Mouse (Mus musculus) forebrain, embryonic 11.5 days (tissue): ENCODE results near the gene Zfp281. TPM values are rescaled to one million over a fixed set of nuclear protein-coding genes. Genes with fewer than 3 reads are reported as not detected.

Experiments used
- ATAC-seq: fragments of 200-750 bp; cut with Nextera tagmentation; replicated peaks from 2 replicates; pipeline ENCODE4 v1.8.0; 2017; ENCODE audit warnings: moderate TSS enrichment; ENCODE audit not compliant: low FRiP score
- DNase-seq: peaks from one replicate; pipeline ENCODE4 v3.0.0-alpha.2; 2017; ENCODE audit warnings: low spot score
- H3K27ac ChIP-seq: fragments of 300-500 bp; sonication (generic); 2 replicates; pipeline ENCODE4 v1.5.1; 2014; ENCODE audit warnings: low read depth, low read length
- H3K27me3 ChIP-seq: fragments of 300-500 bp; sonication (generic); 2 replicates; pipeline ENCODE4 v1.6.1; 2014; ENCODE audit warnings: mild to moderate bottlenecking, low read length, mixed read lengths; ENCODE audit not compliant: control insufficient read depth, insufficient read depth
- H3K36me3 ChIP-seq: fragments of 300-500 bp; sonication (generic); 2 replicates; pipeline ENCODE4 v1.6.1; 2014; ENCODE audit warnings: mild to moderate bottlenecking, low read length, moderate library complexity, mixed read lengths; ENCODE audit not compliant: control insufficient read depth, insufficient read depth
- H3K4me1 ChIP-seq: fragments of 300-500 bp; sonication (generic); replicated peaks from 2 replicates; pipeline ENCODE4 v1.6.1; 2014; ENCODE audit warnings: low read length, mixed read lengths; ENCODE audit not compliant: control insufficient read depth, insufficient read depth
- H3K4me2 ChIP-seq: fragments of 300-500 bp; sonication (generic); 2 replicates; pipeline ENCODE4 v1.6.1; 2014; ENCODE audit warnings: low read depth, mild to moderate bottlenecking, low read length, moderate library complexity, mixed read lengths; ENCODE audit not compliant: severe bottlenecking
- H3K4me3 ChIP-seq: fragments of 300-500 bp; sonication (generic); 2 replicates; pipeline ENCODE4 v1.5.1; 2014; ENCODE audit warnings: low read depth, low read length
- H3K9ac ChIP-seq: fragments of 300-500 bp; sonication (generic); 2 replicates; pipeline ENCODE4 v1.6.1; 2014; ENCODE audit warnings: low read length
- H3K9me3 ChIP-seq: fragments of 300-500 bp; sonication (generic); 2 replicates; pipeline ENCODE4 v1.6.1; 2016; ENCODE audit warnings: low read length, mixed read lengths; ENCODE audit not compliant: control insufficient read depth
- WGBS: fragments of 180-500 bp; shearing (Covaris S2); extraction: QIAGEN DNeasy Blood & Tissue Kit; methylation state at CpG from one replicate; pipeline ENCODE4 v1.1.7; 2014; 5-methylcytosine and 5-hydroxymethylcytosine counted together
- polyA plus RNA-seq: library from polyadenylated mRNA; unstranded; fragments of >200 nt; fragmentation: Nextera tagmentation; extraction: Ambion mirVana; gene quantifications from 2 replicates; pipeline ENCODE4 v1.2.1, GENCODE M21; 2014

Zfp281 gene
- polyA plus RNA-seq, 1 experiment from 2014 or later = 35.6 TPM

- no peaks in the 10 kb centered on the region for H3K36me3 ChIP-seq
- H3K4me3 ChIP-seq = no peak overlapping the region
- no peaks in the 10 kb centered on the region for H3K27me3 ChIP-seq
- no peak overlapping the region for H3K4me2 ChIP-seq
- 93% methylated on average over 13 of the region's 13 CpGs for WGBS
- peaks cover 6% of the 10 kb centered on the region for H3K4me1 ChIP-seq
- H3K9me3 ChIP-seq = no peaks in the 10 kb centered on the region
- H3K27ac ChIP-seq = no peak overlapping the region
- no peak overlapping the region for H3K9ac ChIP-seq
- DNase-seq (no peak), ATAC-seq (no peak)
These were observed 33.9 kb downstream of the Zfp281 start for GRCm38 (mm10) chr1:136658456-136659227.

GRCm38 (mm10) chr1:136659337-136659736 is 34.6 kb downstream of the Zfp281 start:
- 74% methylated on average over 9 of the region's 9 CpGs for WGBS
- ATAC-seq = no peak
- no peak overlapping the region for H3K27ac ChIP-seq
- H3K27me3 ChIP-seq = no peaks in the 10 kb centered on the region
- H3K9ac ChIP-seq = no peak overlapping the region
- DNase-seq = no peak
- H3K9me3 ChIP-seq = no peaks in the 10 kb centered on the region
- H3K4me3 ChIP-seq = no peak overlapping the region
- no peaks in the 10 kb centered on the region for H3K36me3 ChIP-seq
- no peak overlapping the region for H3K4me2 ChIP-seq
- peaks cover 6% of the 10 kb centered on the region for H3K4me1 ChIP-seq

GRCm38 (mm10) chr1:136659917-136660316 is 35.2 kb downstream of the Zfp281 start:
- Histone ChIP-seq H3K4me2 (no peak overlapping the region), H3K27ac (no peak overlapping the region), H3K9ac (no peak overlapping the region), H3K4me3 (no peak overlapping the region), H3K4me1 (peaks cover 6% of the 10 kb centered on the region), H3K9me3 (no peaks in the 10 kb centered on the region), H3K27me3 (no peaks in the 10 kb centered on the region), H3K36me3 (no peaks in the 10 kb centered on the region)
- 79% methylated on average over 9 of the region's 9 CpGs for WGBS
- DNase-seq (no peak), ATAC-seq (no peak)

GRCm38 (mm10) chr1:136661511-136661910 is 36.8 kb downstream of the Zfp281 start:
- H3K4me3 ChIP-seq = no peak overlapping the region
- H3K36me3 ChIP-seq = no peaks in the 10 kb centered on the region
- peaks cover 6% of the 10 kb centered on the region for H3K4me1 ChIP-seq
- H3K27me3 ChIP-seq = no peaks in the 10 kb centered on the region
- DNase-seq = no peak
- H3K4me2 ChIP-seq = no peak overlapping the region
- no peaks in the 10 kb centered on the region for H3K9me3 ChIP-seq
- no peak for ATAC-seq
- WGBS = 17% methylated on average over 9 of the region's 9 CpGs
- H3K9ac ChIP-seq = no peak overlapping the region
- no peak overlapping the region for H3K27ac ChIP-seq

- Histone ChIP-seq H3K4me3 (no peak overlapping the region), H3K4me1 (peaks cover 6% of the 10 kb centered on the region), H3K36me3 (no peaks in the 10 kb centered on the region), H3K9me3 (no peaks in the 10 kb centered on the region), H3K9ac (no peak overlapping the region), H3K4me2 (peak overlapping the region; percentile 24; the same call in 1 of the 2 replicates), H3K27ac (no peak overlapping the region), H3K27me3 (no peaks in the 10 kb centered on the region)
- WGBS = 15% methylated on average over 10 of the region's 10 CpGs
- no peak for DNase-seq
- ATAC-seq = peak; percentile 40; the same call in 1 of the 2 replicates
These were observed 37.4 kb downstream of the Zfp281 start for GRCm38 (mm10) chr1:136661939-136662563.

GRCm38 (mm10) chr1:136664921-136665582 is 40.4 kb downstream of the Zfp281 start:
- WGBS = 59% methylated on average over 6 of the region's 6 CpGs
- Histone ChIP-seq H3K4me3 (no peak overlapping the region), H3K4me2 (no peak overlapping the region), H3K36me3 (no peaks in the 10 kb centered on the region), H3K4me1 (peaks cover 6% of the 10 kb centered on the region), H3K9me3 (no peaks in the 10 kb centered on the region), H3K9ac (no peak overlapping the region), H3K27ac (no peak overlapping the region), H3K27me3 (no peaks in the 10 kb centered on the region)
- no peak for DNase-seq
- ATAC-seq = no peak

- Histone ChIP-seq H3K9me3 (no peaks in the 10 kb centered on the region), H3K36me3 (no peaks in the 10 kb centered on the region), H3K4me3 (no peak overlapping the region), H3K9ac (no peak overlapping the region), H3K4me2 (no peak overlapping the region), H3K27me3 (no peaks in the 10 kb centered on the region), H3K4me1 (peaks cover 5% of the 10 kb centered on the region), H3K27ac (no peak overlapping the region)
- WGBS = 71% methylated on average over 2 of the region's 2 CpGs
- ATAC-seq (no peak), DNase-seq (no peak)
These were observed 41.8 kb downstream of the Zfp281 start for GRCm38 (mm10) chr1:136666513-136666912.

GRCm38 (mm10) chr1:136669926-136670325 is 45.2 kb downstream of the Zfp281 start:
- WGBS = 72% methylated on average over 7 of the region's 7 CpGs
- DNase-seq (no peak), ATAC-seq (no peak)
- Histone ChIP-seq H3K9ac (no peak overlapping the region), H3K4me1 (peaks cover 3% of the 10 kb centered on the region; the same call in 1 of the 2 replicates), H3K9me3 (no peaks in the 10 kb centered on the region), H3K27me3 (no peaks in the 10 kb centered on the region), H3K36me3 (no peaks in the 10 kb centered on the region), H3K4me2 (no peak overlapping the region), H3K4me3 (no peak overlapping the region), H3K27ac (no peak overlapping the region)
